Mouse (Mus musculus) urinary bladder, adult 2 months (tissue): Measurements from ENCODE around the gene Rhobtb1. TPM values are rescaled to one million over a fixed set of nuclear protein-coding genes. Genes with fewer than 3 reads are reported as not detected.

Experiments used
- DNase-seq: peaks from one replicate; pipeline ENCODE4 v3.0.0; 2022; ENCODE audit warnings: low spot score
- polyA plus RNA-seq: library from polyadenylated mRNA; depleted of rRNA; stranded (reverse); fragments of >200 nt; gene quantifications from 2 replicates; pipeline ENCODE4 v1.2.3, GENCODE M21; 2012; rRNA removed

Rhobtb1 gene
- 14.0 and 20.8 TPM in 2 replicates for polyA plus RNA-seq

- DNase-seq: no peak
These were observed at the start of gene Rhobtb1 for GRCm38 (mm10) chr10:69151045-69151444. TSS of gene Rhobtb1 (plus strand) at chr10:69151434.

GRCm38 (mm10) chr10:69101988-69102387 is 49.2 kb upstream of the Rhobtb1 start:
- DNase-seq: no peak

GRCm38 (mm10) chr10:69104143-69104882 is 46.9 kb upstream of the Rhobtb1 start:
- no peak for DNase-seq

GRCm38 (mm10) chr10:69104883-69105225 is 46.4 kb upstream of the Rhobtb1 start:
- no peak for DNase-seq

GRCm38 (mm10) chr10:69106796-69107195 is 44.4 kb upstream of the Rhobtb1 start:
- no peak for DNase-seq

- no peak for DNase-seq
These were observed 44.0 kb upstream of the Rhobtb1 start for GRCm38 (mm10) chr10:69107253-69107652.

- DNase-seq: no peak
These were observed 36.9 kb upstream of the Rhobtb1 start for GRCm38 (mm10) chr10:69114384-69114783.

- DNase-seq: no peak
These were observed 33.2 kb upstream of the Rhobtb1 start for GRCm38 (mm10) chr10:69117996-69118395.

GRCm38 (mm10) chr10:69118893-69119292 is 32.3 kb upstream of the Rhobtb1 start:
- DNase-seq: no peak

GRCm38 (mm10) chr10:69119456-69119855 is 31.8 kb upstream of the Rhobtb1 start:
- DNase-seq: no peak

GRCm38 (mm10) chr10:69126546-69126945 is 24.7 kb upstream of the Rhobtb1 start:
- DNase-seq: no peak

- DNase-seq: no peak
These were observed 22.7 kb upstream of the Rhobtb1 start for GRCm38 (mm10) chr10:69128531-69128930.

- no peak for DNase-seq
These were observed 20.6 kb upstream of the Rhobtb1 start for GRCm38 (mm10) chr10:69130613-69131012.

GRCm38 (mm10) chr10:69134356-69134755 is 16.9 kb upstream of the Rhobtb1 start:
- DNase-seq: no peak

GRCm38 (mm10) chr10:69136241-69136828 is 14.9 kb upstream of the Rhobtb1 start:
- no peak for DNase-seq

- no peak for DNase-seq
These were observed 2.0 kb upstream of the Rhobtb1 start for GRCm38 (mm10) chr10:69149252-69149651.

- DNase-seq: no peak
These were observed 1.7 kb downstream of the Rhobtb1 start for GRCm38 (mm10) chr10:69152971-69153370.

- DNase-seq: no peak
These were observed 4.4 kb downstream of the Rhobtb1 start for GRCm38 (mm10) chr10:69155428-69156175.

GRCm38 (mm10) chr10:69156462-69156861 is 5.2 kb downstream of the Rhobtb1 start:
- DNase-seq: no peak

GRCm38 (mm10) chr10:69157471-69157870 is 6.2 kb downstream of the Rhobtb1 start:
- DNase-seq: no peak

- no peak for DNase-seq
These were observed 9.6 kb downstream of the Rhobtb1 start for GRCm38 (mm10) chr10:69160877-69161276.

- DNase-seq: no peak
These were observed 10.3 kb downstream of the Rhobtb1 start for GRCm38 (mm10) chr10:69161503-69161902.

GRCm38 (mm10) chr10:69162577-69162976 is 11.3 kb downstream of the Rhobtb1 start:
- DNase-seq: no peak
